Mouse (Mus musculus) G1E (cell line): ENCODE data around the gene Paqr4. TPM values are rescaled to one million over a fixed set of nuclear protein-coding genes. Genes with fewer than 3 reads are reported as not detected.

Experiments used
- ATAC-seq: 2 replicates; pipeline ENCODE4 v1.8.0; 2016; ENCODE audit warnings: mild to moderate bottlenecking; ENCODE audit not compliant: insufficient number of reproducible peaks, poor library complexity, low FRiP score, severe bottlenecking; ENCODE audit errors: extremely low read depth
- DNase-seq: peaks from one replicate; pipeline ENCODE4 v3.0.0; 2012; ENCODE audit warnings: low spot score
- H3K27me3 ChIP-seq: 2 replicates; pipeline ENCODE4 v1.6.1; 2012; ENCODE audit warnings: mild to moderate bottlenecking, low read length, inconsistent platforms; ENCODE audit not compliant: insufficient read depth
- H3K36me3 ChIP-seq: replicated peaks from 2 replicates; pipeline ENCODE3; 2012; ENCODE audit warnings: mild to moderate bottlenecking, inconsistent platforms
- H3K4me1 ChIP-seq: 2 replicates; pipeline ENCODE4 v1.6.1; 2012; ENCODE audit warnings: low read depth, low read length, inconsistent platforms, mixed read lengths; ENCODE audit not compliant: insufficient read depth
- H3K4me3 ChIP-seq: 2 replicates; pipeline ENCODE4 v1.5.1; 2012; ENCODE audit warnings: low read depth, mild to moderate bottlenecking, inconsistent platforms, low read length, moderate library complexity, mixed read lengths
- H3K9me3 ChIP-seq: replicated peaks from 2 replicates; pipeline ENCODE4 v1.6.1; 2012; ENCODE audit warnings: inconsistent platforms
- CTCF ChIP-seq: IDR thresholded peaks from 2 replicates; pipeline ENCODE4 v1.5.1; 2012; ENCODE audit warnings: low read depth, low read length, inconsistent platforms, mixed read lengths
- GATA1 ChIP-seq: IDR thresholded peaks from 2 replicates; pipeline ENCODE4 v1.6.1; 2012; ENCODE audit warnings: borderline replicate concordance, low read length, inconsistent platforms, mixed read lengths
- GATA2 ChIP-seq: IDR thresholded peaks from 2 replicates; pipeline ENCODE4 v1.6.1; 2012; ENCODE audit warnings: low read depth, low read length, inconsistent platforms, borderline replicate concordance
- POLR2AphosphoS5 ChIP-seq: IDR thresholded peaks from 2 replicates; pipeline ENCODE4 v1.6.1; 2012; ENCODE audit warnings: low read depth, low read length, inconsistent platforms; ENCODE audit not compliant: insufficient replicate concordance
- TAL1 ChIP-seq: conservative IDR thresholded peaks from 2 replicates; pipeline ENCODE4 v1.6.1; 2012; ENCODE audit warnings: low read depth, low read length, inconsistent platforms, mixed read lengths
- polyA plus RNA-seq: library from polyadenylated mRNA; stranded (reverse); fragments of >175 nt; gene quantifications from 2 replicates; pipeline ENCODE4 v1.2.3, GENCODE M21; 2012
- total RNA-seq, 2 experiments: library from RNA; stranded (forward) in 1 of 2; stranded (reverse) in 1 of 2; fragments of 200-1000 nt in 1 of 2; fragments of >200 nt in 1 of 2; fragmentation: Nextera tagmentation in 1 of 2; gene quantifications; 2 replicates each; pipeline ENCODE4 v1.2.3; 2014 to 2017

The Paqr4 gene
- total RNA-seq (2014; fragmentation: Nextera tagmentation) (0.39 and 1.9 TPM in 2 replicates), total RNA-seq (2017) (2.6 and 3.2 TPM in 2 replicates), polyA plus RNA-seq (2.3 and 3.5 TPM in 2 replicates)

- Histone ChIP-seq H3K4me3 (peak within 1 kb of the TSS; percentile 70), H3K27me3 (peaks cover 75% of the 10 kb centered on the region), H3K36me3 (peaks cover 22% of the 10 kb centered on the region), H3K4me1 (peaks cover 43% of the 10 kb centered on the region), H3K9me3 (no peaks in the 10 kb centered on the region)
- peak; percentile 24; the same call in 1 of the 2 replicates for ATAC-seq
- DNase-seq, result no peak
- no peak for TF ChIP-seq CTCF
- no peak for TF ChIP-seq GATA1
- no peak for TF ChIP-seq POLR2AphosphoS5
- TF ChIP-seq GATA2, result no peak
- TF ChIP-seq TAL1, result no peak
These were observed at the start of gene Paqr4 for GRCm38 (mm10) chr17:23740598-23741021. Paqr4 (minus strand) TSS chr17:23740867.

GRCm38 (mm10) chr17:23789749-23790268 is 49.1 kb upstream of the Paqr4 start:
- Histone ChIP-seq H3K4me3 (no peak overlapping the region), H3K9me3 (no peaks in the 10 kb centered on the region), H3K27me3 (peaks cover 45% of the 10 kb centered on the region), H3K4me1 (no peaks in the 10 kb centered on the region), H3K36me3 (no peaks in the 10 kb centered on the region)
- TF ChIP-seq GATA2 (no peak), GATA1 (no peak), CTCF (no peak), POLR2AphosphoS5 (no peak), TAL1 (no peak)
- ATAC-seq, result no peak
- DNase-seq, result no peak

- H3K4me1 ChIP-seq, result no peaks in the 10 kb centered on the region
- no peaks in the 10 kb centered on the region for H3K9me3 ChIP-seq
- DNase-seq (no peak), ATAC-seq (no peak)
- TF ChIP-seq GATA2 (no peak), GATA1 (no peak), TAL1 (no peak), POLR2AphosphoS5 (no peak), CTCF (no peak)
- peaks cover 48% of the 10 kb centered on the region for H3K27me3 ChIP-seq
- H3K4me3 ChIP-seq, result no peak overlapping the region
- no peaks in the 10 kb centered on the region for H3K36me3 ChIP-seq
These were observed 48.3 kb upstream of the Paqr4 start for GRCm38 (mm10) chr17:23788973-23789372.

GRCm38 (mm10) chr17:23786510-23786931 is 45.9 kb upstream of the Paqr4 start:
- TF ChIP-seq POLR2AphosphoS5 (no peak), GATA1 (no peak), GATA2 (no peak), TAL1 (no peak), CTCF (no peak)
- ATAC-seq (no peak), DNase-seq (no peak)
- H3K27me3 ChIP-seq, result peaks cover 43% of the 10 kb centered on the region
- no peak overlapping the region for H3K4me3 ChIP-seq
- no peaks in the 10 kb centered on the region for H3K9me3 ChIP-seq
- no peaks in the 10 kb centered on the region for H3K4me1 ChIP-seq
- H3K36me3 ChIP-seq, result no peaks in the 10 kb centered on the region

- TF ChIP-seq CTCF, result no peak
- TF ChIP-seq GATA1, result no peak
- no peak within 1 kb of the TSS for H3K4me3 ChIP-seq
- no peaks in the 10 kb centered on the region for H3K4me1 ChIP-seq
- DNase-seq (no peak), ATAC-seq (no peak)
- peaks cover 41% of the 10 kb centered on the region for H3K27me3 ChIP-seq
- no peaks in the 10 kb centered on the region for H3K9me3 ChIP-seq
- no peaks in the 10 kb centered on the region for H3K36me3 ChIP-seq
These were observed 45.1 kb upstream of the Paqr4 start, which contains the start of gene Flywch2 for GRCm38 (mm10) chr17:23785561-23786471. Flywch2 (minus strand) TSS chr17:23786081.

- Histone ChIP-seq H3K4me1 (no peaks in the 10 kb centered on the region), H3K4me3 (no peak overlapping the region), H3K36me3 (no peaks in the 10 kb centered on the region), H3K27me3 (peaks cover 48% of the 10 kb centered on the region), H3K9me3 (no peaks in the 10 kb centered on the region)
- ATAC-seq (no peak), DNase-seq (no peak)
- TF ChIP-seq TAL1, result no peak
- TF ChIP-seq POLR2AphosphoS5, result no peak
- no peak for TF ChIP-seq GATA1
- TF ChIP-seq GATA2, result no peak
- no peak for TF ChIP-seq CTCF
These were observed 42.7 kb upstream of the Paqr4 start for GRCm38 (mm10) chr17:23783352-23783751.
